Mouse (Mus musculus): ENCODE results near the gene Bbof1. TPM values are rescaled to one million over a fixed set of nuclear protein-coding genes. Genes with fewer than 3 reads are reported as not detected.

Gene Bbof1
- polyA plus RNA-seq (2014; fragmentation: Illumina TruSeq; extraction: RNeasy Lipid Tissue Mini Kit (QIAGEN cat#74804); ENCODE audit: low read depth, low replicate concordance): 10.3 TPM

GRCm38 (mm10) chr12:84408819-84409507, at the start of gene Bbof1, which contains the start of gene Entpd5:
Gene Bbof1, plus strand, starts transcription at chr12:84409071.
Gene Entpd5, minus strand, starts transcription at chr12:84409029.

GRCm38 (mm10) chr12:84361555-84362489, 47.0 kb upstream of the Bbof1 start, which contains the start of the genes Coq6 and Fam161b:
Gene Coq6, plus strand, starts transcription at chr12:84361657.
Gene Fam161b, minus strand, starts transcription at chr12:84361833.

GRCm38 (mm10) chr12:84416834-84417604, 8.1 kb downstream of the Bbof1 start, which contains the start of gene Rnf113a2:
Gene Rnf113a2, plus strand, starts transcription at chr12:84417196.

DNA sequence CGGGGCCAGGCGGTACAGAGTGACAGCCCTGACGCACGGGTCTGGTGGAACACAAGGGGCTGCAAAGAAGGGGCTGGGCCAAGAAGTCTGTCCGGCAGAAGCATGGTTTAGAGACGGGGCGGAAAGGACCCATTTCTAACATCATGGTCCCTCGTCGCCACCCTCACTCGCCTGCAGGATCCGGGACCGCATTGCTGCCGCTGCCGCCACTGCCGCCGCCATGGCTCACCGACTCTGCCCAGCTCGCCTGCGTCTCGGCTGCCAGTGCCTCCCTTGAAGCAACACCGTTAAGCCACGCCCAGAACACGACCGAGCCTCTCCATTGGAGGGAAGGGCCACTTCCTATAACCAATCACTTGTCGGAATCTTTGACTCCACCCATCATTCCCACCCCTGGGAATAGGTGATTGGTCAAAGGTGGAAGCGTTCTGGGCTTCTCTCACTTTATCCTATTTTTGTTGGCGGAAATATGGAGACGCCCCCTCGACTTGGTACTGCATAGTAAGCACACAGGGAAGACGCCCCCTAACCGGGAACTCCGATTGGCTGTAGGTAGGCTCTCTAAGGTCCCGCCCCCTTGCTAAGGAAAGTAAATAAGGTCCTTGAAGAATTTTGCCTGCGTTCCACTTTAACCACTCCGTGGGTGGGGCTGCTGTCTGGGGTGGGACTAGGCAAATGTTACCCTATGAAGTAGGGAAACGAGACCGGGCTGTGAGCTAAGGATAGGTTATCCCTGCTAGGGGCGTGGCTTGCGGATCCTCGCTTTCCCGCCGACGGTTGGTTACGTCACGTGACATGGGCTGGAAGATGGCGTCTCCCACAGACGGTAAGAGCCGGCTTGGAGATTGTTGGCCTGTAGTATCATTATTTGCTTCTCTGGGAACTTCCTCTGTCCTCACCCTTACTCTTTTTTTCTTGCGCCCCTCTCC, 42.1 kb downstream of the Bbof1 start, which contains the start of the genes Aldh6a1 and Lin52:
Aldh6a1 (minus strand) TSS at position 287 of the 929 bp plus-strand sequence.
Lin52 (plus strand) TSS at position 705 of the 929 bp plus-strand sequence.

Other genes starting within 250 kb of the Bbof1 start
- 17.7 TPM for gene Elmsan1, start 190.2 kb upstream of the Bbof1 start, polyA plus RNA-seq (2014; fragmentation: Illumina TruSeq; extraction: RNeasy Lipid Tissue Mini Kit (QIAGEN cat#74804); ENCODE audit: low read depth, low replicate concordance)
- gene Ptgr2, start 123.8 kb upstream of the Bbof1 start, polyA plus RNA-seq (2014; fragmentation: Illumina TruSeq; extraction: RNeasy Lipid Tissue Mini Kit (QIAGEN cat#74804); ENCODE audit: low read depth, low replicate concordance): 113 TPM
- gene Zfp410, start 92.2 kb upstream of the Bbof1 start, polyA plus RNA-seq (2014; fragmentation: Illumina TruSeq; extraction: RNeasy Lipid Tissue Mini Kit (QIAGEN cat#74804); ENCODE audit: low read depth, low replicate concordance): 45.7 TPM
- 2.2 TPM for gene Coq6, start 47.4 kb upstream of the Bbof1 start, polyA plus RNA-seq (2014; fragmentation: Illumina TruSeq; extraction: RNeasy Lipid Tissue Mini Kit (QIAGEN cat#74804); ENCODE audit: low read depth, low replicate concordance)
- 4.2 TPM for gene Fam161b, start 47.2 kb upstream of the Bbof1 start, polyA plus RNA-seq (2014; fragmentation: Illumina TruSeq; extraction: RNeasy Lipid Tissue Mini Kit (QIAGEN cat#74804); ENCODE audit: low read depth, low replicate concordance)
- gene Entpd5, start within 50 bp of the Bbof1 start, polyA plus RNA-seq (2014; fragmentation: Illumina TruSeq; extraction: RNeasy Lipid Tissue Mini Kit (QIAGEN cat#74804); ENCODE audit: low read depth, low replicate concordance): 216 TPM
- gene Rnf113a2, start 8.1 kb downstream of the Bbof1 start, polyA plus RNA-seq (2014; fragmentation: Illumina TruSeq; extraction: RNeasy Lipid Tissue Mini Kit (QIAGEN cat#74804); ENCODE audit: low read depth, low replicate concordance): 11.0 TPM
- gene Aldh6a1, start 41.9 kb downstream of the Bbof1 start, polyA plus RNA-seq (2014; fragmentation: Illumina TruSeq; extraction: RNeasy Lipid Tissue Mini Kit (QIAGEN cat#74804); ENCODE audit: low read depth, low replicate concordance): 99.9 TPM
- gene Lin52, start 42.4 kb downstream of the Bbof1 start, polyA plus RNA-seq (2014; fragmentation: Illumina TruSeq; extraction: RNeasy Lipid Tissue Mini Kit (QIAGEN cat#74804); ENCODE audit: low read depth, low replicate concordance): 20.2 TPM
- not detected for gene Vsx2, start 160.7 kb downstream of the Bbof1 start, polyA plus RNA-seq (2014; fragmentation: Illumina TruSeq; extraction: RNeasy Lipid Tissue Mini Kit (QIAGEN cat#74804); ENCODE audit: low read depth, low replicate concordance)
- 4.4 TPM for gene Abcd4, start 208.3 kb downstream of the Bbof1 start, polyA plus RNA-seq (2014; fragmentation: Illumina TruSeq; extraction: RNeasy Lipid Tissue Mini Kit (QIAGEN cat#74804); ENCODE audit: low read depth, low replicate concordance)
- gene Vrtn, start 231.9 kb downstream of the Bbof1 start, polyA plus RNA-seq (2014; fragmentation: Illumina TruSeq; extraction: RNeasy Lipid Tissue Mini Kit (QIAGEN cat#74804); ENCODE audit: low read depth, low replicate concordance): not detected